ENCODE assay signal across 26 mouse cellular contexts in the genomic region with DNA sequence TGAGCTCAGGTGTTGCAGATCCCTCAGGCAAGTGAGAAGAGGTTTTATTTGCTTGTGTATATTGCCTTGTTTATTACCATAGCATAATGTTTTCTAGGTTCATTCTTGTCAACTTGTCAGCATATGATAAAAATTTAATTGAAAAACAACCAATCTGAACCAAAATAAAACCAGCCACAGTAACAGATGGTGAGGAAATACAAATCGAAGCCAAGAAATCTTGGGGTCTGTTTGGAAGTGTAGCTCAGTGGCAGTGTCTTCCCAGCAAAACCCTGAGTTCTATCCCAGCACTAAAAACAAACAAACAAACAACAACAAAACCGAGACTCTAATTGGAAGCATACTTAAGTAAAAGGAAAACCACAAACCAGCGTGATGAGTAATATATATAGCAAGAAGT.
"Had no signal": no experiment of that assay in that cellular context is flagged by ENCODE, and none has a peak within 500 bp of the region (broad histone marks: within the 10 kb centered on the region; RNA-seq: fewer than 3 reads in every experiment).

No protein-coding gene starts in this region.

- H3K4me1 ChIP-seq: heart, embryonic 13.5 days; heart, embryonic 15.5 days; hindbrain, embryonic 13.5 days; hindbrain, embryonic 15.5 days; kidney, embryonic 15.5 days; limb, embryonic 13.5 days; limb, embryonic 15.5 days; liver, embryonic 12.5 days had no signal

- H3K4me2 ChIP-seq: heart, embryonic 11.5 days; heart, embryonic 13.5 days; heart, embryonic 15.5 days; hindbrain, embryonic 13.5 days; hindbrain, embryonic 15.5 days; kidney, embryonic 15.5 days; limb, embryonic 13.5 days; limb, embryonic 15.5 days; liver, embryonic 12.5 days had no signal

- H3K9me3 ChIP-seq: heart, embryonic 13.5 days; heart, embryonic 15.5 days; hindbrain, embryonic 13.5 days; hindbrain, embryonic 15.5 days; kidney, embryonic 15.5 days; limb, embryonic 13.5 days; limb, embryonic 15.5 days; liver, embryonic 12.5 days had no signal

- H3K36me3 ChIP-seq: heart, embryonic 13.5 days; heart, embryonic 15.5 days; kidney, embryonic 15.5 days; limb, embryonic 13.5 days; limb, embryonic 15.5 days; liver, embryonic 12.5 days had no signal

- DNase-seq: gastrocnemius, postnatal 14 days; gastrocnemius, postnatal 36 days; heart, adult 2 months; heart, postnatal 14 days; heart, postnatal 36 days; kidney, adult 11 months; kidney, adult 2 months; kidney, adult 9 months; kidney, postnatal 14 days; kidney, postnatal 36 days; layer of hippocampus, adult 9-11 months; layer of hippocampus, postnatal 36 days; left cerebral cortex, postnatal 4 days had no signal

- H3K27me3 ChIP-seq: heart, embryonic 13.5 days; heart, embryonic 15.5 days; hindbrain, embryonic 13.5 days; hindbrain, embryonic 15.5 days; kidney, embryonic 15.5 days; limb, embryonic 13.5 days; limb, embryonic 15.5 days; liver, embryonic 12.5 days had no signal

- H3K27ac ChIP-seq: heart, adult 2 months; heart, embryonic 13.5 days; heart, embryonic 15.5 days; hindbrain, embryonic 13.5 days; hindbrain, postnatal 0 days; kidney, embryonic 15.5 days; kidney, postnatal 0 days; limb, embryonic 13.5 days; limb, embryonic 15.5 days; liver, embryonic 12.5 days; liver, embryonic 14.5 days had no signal

- H3K4me3 ChIP-seq: heart, adult 2 months; heart, embryonic 13.5 days; heart, embryonic 15.5 days; hindbrain, embryonic 13.5 days; hindbrain, embryonic 15.5 days; kidney, embryonic 15.5 days; limb, embryonic 13.5 days; limb, embryonic 15.5 days; liver, embryonic 12.5 days had no signal

- ATAC-seq: hindbrain, postnatal 0 days; intestine, embryonic 16.5 days; liver, embryonic 12.5 days had no signal

- H3K9ac ChIP-seq: heart, embryonic 13.5 days; heart, embryonic 15.5 days; hindbrain, embryonic 13.5 days; hindbrain, embryonic 15.5 days; kidney, embryonic 15.5 days; limb, embryonic 13.5 days; limb, embryonic 15.5 days; liver, embryonic 12.5 days; liver, embryonic 14.5 days had no signal
